Mouse (Mus musculus) forebrain, postnatal 0 days (tissue): ENCODE data around the gene Bicdl2. TPM values are rescaled to one million over a fixed set of nuclear protein-coding genes. Genes with fewer than 3 reads are reported as not detected.

ENCODE experiments used
- ATAC-seq: fragments of 200-750 bp; cut with Nextera tagmentation; 2 replicates; pipeline ENCODE4 v1.8.0; 2017; ENCODE audit warnings: mild to moderate bottlenecking, moderate library complexity
- DNase-seq: peaks from one replicate; pipeline ENCODE4 v3.0.0-alpha.2; 2015
- H3K27ac ChIP-seq: fragments of 300-500 bp; sonication (generic); 2 replicates; pipeline ENCODE4 v1.5.1; 2014; ENCODE audit warnings: low read depth, mild to moderate bottlenecking, antibody characterized with exemption, low read length, moderate library complexity, mixed read lengths
- H3K27me3 ChIP-seq: fragments of 300-500 bp; sonication (generic); 2 replicates; pipeline ENCODE4 v1.6.1; 2014; ENCODE audit warnings: mild to moderate bottlenecking, low read length, mixed read lengths; ENCODE audit not compliant: insufficient read depth
- H3K36me3 ChIP-seq: fragments of 300-500 bp; sonication (generic); 2 replicates; pipeline ENCODE4 v1.6.1; 2014; ENCODE audit warnings: mild to moderate bottlenecking, moderate library complexity; ENCODE audit not compliant: insufficient read depth
- H3K4me1 ChIP-seq: fragments of 300-500 bp; sonication (generic); 2 replicates; pipeline ENCODE4 v1.6.1; 2014; ENCODE audit warnings: antibody characterized with exemption; ENCODE audit not compliant: insufficient read depth
- H3K4me2 ChIP-seq: fragments of 300-500 bp; sonication (generic); 2 replicates; pipeline ENCODE4 v1.6.1; 2014; ENCODE audit warnings: low read depth, mild to moderate bottlenecking, moderate library complexity
- H3K4me3 ChIP-seq: fragments of 300-500 bp; sonication (generic); 2 replicates; pipeline ENCODE4 v1.5.1; 2014; ENCODE audit warnings: low read depth, low read length, mixed read lengths
- H3K9ac ChIP-seq: fragments of 300-500 bp; sonication (generic); 2 replicates; pipeline ENCODE4 v1.6.1; 2014; ENCODE audit warnings: mild to moderate bottlenecking
- H3K9me3 ChIP-seq: fragments of 300-500 bp; sonication (generic); 2 replicates; pipeline ENCODE4 v1.6.1; 2016; ENCODE audit warnings: low read length
- CTCF ChIP-seq: sonication (generic); IDR thresholded peaks from 2 replicates; pipeline ENCODE4 v1.5.1; 2016; ENCODE audit warnings: antibody characterized with exemption, control low read depth, low read depth
- WGBS: fragments of 180-500 bp; shearing (Covaris S2); extraction: QIAGEN DNeasy Blood & Tissue Kit; methylation state at CpG from one replicate; pipeline ENCODE4 v1.1.7; 2014; 5-methylcytosine and 5-hydroxymethylcytosine counted together
- polyA plus RNA-seq: library from polyadenylated mRNA; unstranded; fragments of >200 nt; fragmentation: Nextera tagmentation; extraction: Ambion mirVana; gene quantifications from 2 replicates; pipeline ENCODE4 v1.2.1, GENCODE M21; 2015
- total RNA-seq: library from RNA; depleted of rRNA; stranded (reverse); fragments of >200 nt; gene quantifications from 2 replicates; pipeline ENCODE4 v1.2.3, GENCODE M21; 2014

Gene Bicdl2
- total and polyA plus RNA-seq, 2 experiments from 2014 or later, result 0.12 to 0.14 TPM

GRCm38 (mm10) chr17:23679127-23679835 lies 19.0 kb downstream of the Bicdl2 start, which contains the start of gene Cldn6:
Cldn6 (plus strand) TSS chr17:23679249.
- no peak within 1 kb of the TSS for H3K9ac ChIP-seq
- 4% methylated on average over 38 of the region's 38 CpGs for WGBS
- peaks cover 30% of the 10 kb centered on the region for H3K27me3 ChIP-seq
- 0 out of 2 replicates have a peak within 1 kb of the TSS, but pooled peaks have one; percentile 5 for H3K4me3 ChIP-seq
- no peak within 1 kb of the TSS for H3K27ac ChIP-seq
- H3K9me3 ChIP-seq, result no peaks in the 10 kb centered on the region
- no peak for TF ChIP-seq CTCF
- no peak for DNase-seq
- no peak for ATAC-seq
- no peaks in the 10 kb centered on the region for H3K36me3 ChIP-seq
- H3K4me2 ChIP-seq, result 0 out of 2 replicates have a peak within 1 kb of the TSS, but pooled peaks have one; percentile 24
- H3K4me1 ChIP-seq, result peaks cover 17% of the 10 kb centered on the region; the same call in 1 of the 2 replicates

DNA sequence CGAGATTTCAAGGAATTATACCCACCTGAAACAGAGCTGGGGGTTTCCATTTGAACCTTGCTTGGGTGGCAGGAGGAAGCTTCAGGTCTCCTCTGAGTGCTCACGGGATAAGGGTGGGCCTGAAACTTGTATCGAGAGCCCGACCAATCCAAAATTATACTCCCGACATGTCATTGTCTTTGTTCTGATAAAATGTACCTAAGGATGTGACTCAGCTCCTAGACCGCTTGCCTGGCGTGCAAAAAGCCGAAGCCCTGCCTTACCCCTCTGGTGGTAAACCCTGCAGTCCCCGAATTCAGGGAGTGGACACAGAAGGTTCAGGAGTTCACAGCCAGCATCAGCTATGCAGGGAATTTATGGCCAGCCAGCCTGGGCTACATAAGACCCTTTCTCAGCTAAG lies 20.0 kb downstream of the Bicdl2 start:
- no peak for ATAC-seq
- Histone ChIP-seq H3K27me3 (peaks cover 30% of the 10 kb centered on the region), H3K9ac (no peak overlapping the region), H3K4me3 (no peak overlapping the region), H3K36me3 (no peaks in the 10 kb centered on the region), H3K4me1 (peaks cover 10% of the 10 kb centered on the region; the same call in 1 of the 2 replicates), H3K4me2 (no peak overlapping the region), H3K27ac (no peak overlapping the region), H3K9me3 (no peaks in the 10 kb centered on the region)
- no peak for TF ChIP-seq CTCF
- DNase-seq, result no peak
- 87% methylated on average over 9 of the region's 9 CpGs for WGBS

- Histone ChIP-seq H3K27me3 (peaks cover 30% of the 10 kb centered on the region), H3K4me3 (no peak overlapping the region), H3K36me3 (no peaks in the 10 kb centered on the region), H3K9me3 (no peaks in the 10 kb centered on the region), H3K4me2 (no peak overlapping the region), H3K27ac (no peak overlapping the region), H3K4me1 (peaks cover 9% of the 10 kb centered on the region; the same call in 1 of the 2 replicates), H3K9ac (no peak overlapping the region)
- DNase-seq (no peak), ATAC-seq (no peak)
- WGBS, result 69% methylated on average over 10 of the region's 10 CpGs
- TF ChIP-seq CTCF, result no peak
Measured at GRCm38 (mm10) chr17:23681086-23681485, 20.8 kb downstream of the Bicdl2 start.

DNA sequence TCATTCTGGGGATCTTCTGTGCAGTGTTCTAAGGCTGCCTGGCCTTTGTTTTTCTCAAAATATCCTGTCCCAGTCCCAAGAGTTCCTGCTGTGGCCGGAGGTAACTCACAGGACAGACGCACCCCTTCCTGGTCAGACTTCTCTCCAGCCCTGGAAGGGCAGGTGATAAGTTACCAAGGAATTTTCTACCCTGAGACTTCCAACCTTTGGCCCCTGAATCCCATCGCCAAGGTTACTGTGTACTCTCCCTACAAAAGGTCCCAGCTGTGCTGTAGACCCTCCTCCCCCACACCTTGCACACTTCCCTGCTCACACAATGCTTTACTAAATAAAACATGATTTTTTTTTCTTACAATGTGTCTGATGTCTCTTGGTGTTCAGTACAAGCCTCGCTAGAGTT lies 21.8 kb downstream of the Bicdl2 start:
- H3K27me3 ChIP-seq, result peaks cover 26% of the 10 kb centered on the region
- no peaks in the 10 kb centered on the region for H3K9me3 ChIP-seq
- no peak for TF ChIP-seq CTCF
- no peak overlapping the region for H3K4me3 ChIP-seq
- H3K4me1 ChIP-seq, result no peaks in the 10 kb centered on the region
- DNase-seq (no peak), ATAC-seq (no peak)
- WGBS, result 67% methylated on average over 4 of the region's 4 CpGs
- no peak overlapping the region for H3K9ac ChIP-seq
- no peak overlapping the region for H3K27ac ChIP-seq
- no peaks in the 10 kb centered on the region for H3K36me3 ChIP-seq
- H3K4me2 ChIP-seq, result no peak overlapping the region

DNA sequence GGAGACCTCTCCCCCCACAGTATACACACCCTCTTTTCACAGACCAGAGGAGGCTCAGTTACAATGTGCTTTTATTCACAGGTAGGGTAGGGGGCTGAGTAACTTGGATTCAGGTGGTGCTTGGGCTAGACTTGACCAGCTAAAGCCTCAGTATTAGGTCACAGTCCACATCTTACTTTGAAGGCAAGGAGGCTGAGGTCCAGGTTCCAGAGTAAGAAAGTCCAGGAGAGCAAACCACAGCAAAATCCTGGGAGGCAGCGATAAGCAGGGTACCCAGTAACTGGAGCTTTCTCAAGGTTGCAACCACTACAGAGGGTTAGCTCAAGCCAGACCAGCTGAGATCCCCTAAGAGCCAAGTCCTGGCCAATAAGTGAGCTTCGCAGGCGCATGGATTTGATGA lies 22.2 kb downstream of the Bicdl2 start:
- Histone ChIP-seq H3K4me1 (no peaks in the 10 kb centered on the region), H3K4me2 (no peak overlapping the region), H3K4me3 (no peak overlapping the region), H3K9me3 (no peaks in the 10 kb centered on the region), H3K36me3 (no peaks in the 10 kb centered on the region), H3K27me3 (peaks cover 26% of the 10 kb centered on the region), H3K9ac (no peak overlapping the region), H3K27ac (no peak overlapping the region)
- DNase-seq (no peak), ATAC-seq (no peak)
- no peak for TF ChIP-seq CTCF
- 72% methylated on average over 3 of the region's 3 CpGs for WGBS

DNA sequence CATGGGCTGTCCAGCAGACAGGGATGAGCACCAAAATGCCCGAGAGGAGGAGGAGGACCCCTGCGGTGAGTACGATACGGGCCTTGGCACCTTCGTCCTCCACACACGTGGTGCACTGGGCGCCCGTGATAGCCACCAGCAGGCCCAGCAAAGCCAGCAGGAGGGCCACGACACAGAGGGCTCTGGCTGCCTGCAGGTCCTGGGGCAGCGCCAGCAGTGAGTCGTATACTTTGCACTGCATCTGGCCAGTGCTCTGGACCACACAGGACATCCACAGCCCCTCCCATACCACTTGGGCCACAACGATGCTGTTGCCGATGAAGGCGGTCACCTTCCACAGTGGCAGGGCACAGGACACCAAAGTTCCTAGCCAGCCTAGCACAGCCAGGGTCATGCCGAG lies 22.9 kb downstream of the Bicdl2 start:
- no peaks in the 10 kb centered on the region for H3K4me1 ChIP-seq
- no peak overlapping the region for H3K9ac ChIP-seq
- no peak overlapping the region for H3K27ac ChIP-seq
- 34% methylated on average over 15 of the region's 15 CpGs for WGBS
- no peaks in the 10 kb centered on the region for H3K9me3 ChIP-seq
- H3K4me3 ChIP-seq, result no peak overlapping the region
- H3K27me3 ChIP-seq, result peaks cover 26% of the 10 kb centered on the region
- ATAC-seq, result no peak
- H3K36me3 ChIP-seq, result no peaks in the 10 kb centered on the region
- TF ChIP-seq CTCF, result no peak
- DNase-seq, result no peak
- no peak overlapping the region for H3K4me2 ChIP-seq

DNA sequence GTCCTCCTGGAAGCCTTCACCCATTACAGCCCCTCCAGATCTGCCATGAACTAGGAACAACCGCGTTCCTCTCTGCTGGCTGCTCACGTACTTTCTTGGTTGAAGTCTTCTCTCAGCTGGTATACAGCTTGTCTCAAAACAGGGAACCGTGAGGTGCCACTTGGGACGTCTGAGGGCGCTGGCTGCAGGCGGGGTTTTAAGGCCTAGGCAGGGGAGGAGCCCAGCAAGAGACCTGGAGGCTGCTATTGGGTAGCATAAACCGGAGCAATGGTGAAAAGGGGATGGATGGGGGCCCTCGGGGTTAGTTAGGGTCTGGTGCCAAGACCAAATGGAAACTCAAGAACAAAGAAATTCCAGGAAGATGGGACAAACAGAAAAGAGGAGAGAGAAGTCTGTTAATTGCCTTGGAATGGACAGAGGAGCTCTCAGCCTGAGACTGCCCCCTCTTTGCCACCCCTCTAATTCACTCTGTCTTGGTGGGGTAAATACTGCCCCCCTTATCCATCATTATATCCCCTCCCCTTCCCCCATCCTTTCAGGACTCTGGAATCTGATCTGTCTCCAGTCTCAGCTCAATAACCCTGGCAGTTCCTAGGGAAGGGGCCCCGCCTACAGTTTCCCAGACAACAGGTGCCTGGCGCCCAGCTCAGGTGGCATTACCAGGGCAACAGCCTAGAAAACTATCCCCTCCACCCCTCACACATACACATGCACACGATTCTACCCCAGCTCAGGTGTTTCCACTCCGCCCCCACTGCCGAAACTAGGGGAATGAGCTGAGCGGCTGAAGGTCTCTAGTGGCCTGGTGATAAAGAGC lies 23.8 kb downstream of the Bicdl2 start, which contains the start of gene Cldn9:
Gene Cldn9, minus strand, starts transcription at position 171 of the 817 bp plus-strand sequence.
- H3K9ac ChIP-seq, result no peak within 1 kb of the TSS
- ATAC-seq (peak; percentile 48), DNase-seq (no peak)
- no peaks in the 10 kb centered on the region for H3K4me1 ChIP-seq
- H3K9me3 ChIP-seq, result no peaks in the 10 kb centered on the region
- peaks cover 22% of the 10 kb centered on the region for H3K27me3 ChIP-seq
- no peaks in the 10 kb centered on the region for H3K36me3 ChIP-seq
- H3K4me3 ChIP-seq, result no peak within 1 kb of the TSS
- H3K27ac ChIP-seq, result no peak within 1 kb of the TSS
- TF ChIP-seq CTCF, result no peak
- WGBS, result 16% methylated on average over 15 of the region's 15 CpGs
- H3K4me2 ChIP-seq, result no peak within 1 kb of the TSS
